Mouse (Mus musculus) bone marrow macrophage, adult 2 months (primary cell): ENCODE results near the gene Notch4.

Experiments
- CTCF ChIP-seq: IDR thresholded peaks from 2 replicates; pipeline ENCODE4 v1.5.1; 2012; ENCODE audit warnings: low read depth, mild to moderate bottlenecking, low read length, moderate library complexity
- POLR2A ChIP-seq: IDR thresholded peaks from 2 replicates; pipeline ENCODE4 v1.6.1; 2012; ENCODE audit warnings: mild to moderate bottlenecking, low read depth, low read length, borderline replicate concordance

DNA sequence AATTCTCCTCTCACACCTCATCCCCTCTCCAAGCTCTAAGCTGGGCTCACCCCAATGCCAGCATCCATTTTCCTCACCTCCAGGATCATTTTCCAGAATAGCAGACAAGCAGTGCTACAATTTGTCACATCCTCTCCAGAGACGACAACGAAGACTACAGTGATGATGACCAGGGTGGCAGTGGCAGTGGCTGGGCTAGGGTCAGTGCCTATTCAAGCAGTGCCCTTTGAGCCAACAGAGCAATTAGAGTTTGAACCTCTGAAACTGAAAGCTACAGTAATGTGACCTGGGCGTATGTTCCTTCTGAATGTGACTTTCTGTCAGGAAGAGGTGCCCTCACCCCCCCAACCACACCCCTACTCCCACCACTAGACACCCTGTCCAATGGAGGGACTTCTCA is 14.9 kb upstream of the Notch4 start:
- TF ChIP-seq CTCF (no peak), POLR2A (no peak)
